Mouse (Mus musculus) neural tube, embryonic 12.5 days (tissue): ENCODE measurements around the gene Mpo. TPM values are rescaled to one million over a fixed set of nuclear protein-coding genes. Genes with fewer than 3 reads are reported as not detected.

Experiments used
- ATAC-seq: fragments of 200-750 bp; cut with Nextera tagmentation; 2 replicates; pipeline ENCODE4 v1.8.0; 2017; ENCODE audit warnings: low read depth, mild to moderate bottlenecking, moderate TSS enrichment, moderate library complexity; ENCODE audit not compliant: low FRiP score
- H3K27ac ChIP-seq: fragments of 300-500 bp; sonication (generic); 2 replicates; pipeline ENCODE4 v1.5.1; 2016
- H3K27me3 ChIP-seq: fragments of 300-500 bp; sonication (generic); replicated peaks from 2 replicates; pipeline ENCODE4 v1.6.1; 2016; ENCODE audit warnings: mild to moderate bottlenecking
- H3K36me3 ChIP-seq: fragments of 300-500 bp; sonication (generic); 2 replicates; pipeline ENCODE4 v1.6.1; 2016; ENCODE audit warnings: mild to moderate bottlenecking
- H3K4me1 ChIP-seq: fragments of 300-500 bp; sonication (generic); 2 replicates; pipeline ENCODE4 v1.6.1; 2016
- H3K4me2 ChIP-seq: fragments of 300-500 bp; sonication (generic); replicated peaks from 2 replicates; pipeline ENCODE4 v1.6.1; 2016; ENCODE audit warnings: mild to moderate bottlenecking
- H3K4me3 ChIP-seq: fragments of 300-500 bp; sonication (generic); 2 replicates; pipeline ENCODE4 v1.5.1; 2016
- H3K9ac ChIP-seq: fragments of 300-500 bp; sonication (generic); 2 replicates; pipeline ENCODE4 v1.6.1; 2016; ENCODE audit warnings: mild to moderate bottlenecking
- H3K9me3 ChIP-seq: fragments of 300-500 bp; sonication (generic); 2 replicates; pipeline ENCODE4 v1.6.1; 2016; ENCODE audit warnings: mild to moderate bottlenecking
- WGBS: fragments of 180-500 bp; shearing (Covaris S2); methylation state at CpG from one replicate; pipeline ENCODE4 v1.1.7; 2016; 5-methylcytosine and 5-hydroxymethylcytosine counted together
- microRNA counts: library from miRNA; unstranded; fragments of <30 nt; microRNA quantifications from one replicate; lab custom pipeline; 2017
- microRNA-seq: library from miRNA; unstranded; fragments of <30 nt; microRNA quantifications from one replicate; pipeline ENCODE4, GENCODE M21; 2017
- polyA plus RNA-seq: library from polyadenylated mRNA; unstranded; fragments of >200 nt; fragmentation: Nextera tagmentation; extraction: Ambion mirVana; gene quantifications from 2 replicates; pipeline ENCODE4 v1.2.1, GENCODE M21; 2016

Gene Mpo
- polyA plus RNA-seq, 1 experiment from 2014 or later, result 2.8 TPM

DNA sequence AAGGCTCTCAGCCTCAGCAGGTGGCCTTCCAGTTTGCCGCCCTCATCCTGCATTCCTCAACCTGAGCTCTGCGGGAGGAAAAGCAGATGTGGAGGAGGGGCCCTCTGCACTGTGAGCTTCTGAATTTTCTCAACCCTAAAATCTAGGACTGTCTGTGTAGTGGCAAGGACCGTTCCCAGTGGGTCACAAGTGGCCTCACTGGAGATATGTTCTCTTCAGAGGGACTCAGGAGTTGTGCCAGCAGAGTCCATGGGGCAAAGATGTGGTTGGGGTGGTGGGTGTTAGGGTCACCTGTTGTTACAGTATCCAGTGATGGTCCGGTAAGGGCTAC is 24.0 kb downstream of the Mpo start:
- Histone ChIP-seq H3K27ac (no peak overlapping the region), H3K9ac (peak overlapping the region; percentile 54; the same call in 1 of the 2 replicates), H3K4me1 (peaks cover 15% of the 10 kb centered on the region), H3K4me3 (peak overlapping the region; percentile 32; the same call in 1 of the 2 replicates), H3K36me3 (no peaks in the 10 kb centered on the region), H3K27me3 (no peaks in the 10 kb centered on the region), H3K4me2 (peak overlapping the region; percentile 66), H3K9me3 (no peaks in the 10 kb centered on the region)
- 0 out of 2 replicates have a peak, but pooled peaks have one; percentile 41 for ATAC-seq
- 28% methylated on average over 4 of the region's 4 CpGs for WGBS

DNA sequence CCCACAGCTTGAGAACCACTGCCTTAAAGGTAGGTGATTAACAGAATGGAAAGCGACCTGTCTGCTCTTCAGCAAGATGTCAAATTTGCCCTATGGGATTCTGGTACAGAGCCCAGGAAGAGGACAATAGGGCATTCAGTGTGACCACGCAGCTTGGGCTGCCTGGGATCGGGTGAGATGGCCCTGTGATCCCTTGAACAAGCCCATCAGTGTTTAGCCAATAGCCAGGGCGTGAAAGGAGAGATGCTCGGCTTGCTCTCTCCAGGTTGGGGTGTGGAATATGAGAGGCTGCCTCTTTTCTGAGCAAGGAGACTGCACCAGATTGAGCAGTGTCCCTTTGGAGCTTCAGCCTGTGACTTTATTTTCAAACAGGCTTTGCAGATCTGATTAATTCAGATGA is 28.1 kb downstream of the Mpo start:
- Histone ChIP-seq H3K4me2 (no peak overlapping the region), H3K4me3 (no peak overlapping the region), H3K36me3 (no peaks in the 10 kb centered on the region), H3K4me1 (peaks cover 8% of the 10 kb centered on the region), H3K27me3 (no peaks in the 10 kb centered on the region), H3K9me3 (no peaks in the 10 kb centered on the region), H3K27ac (no peak overlapping the region), H3K9ac (no peak overlapping the region)
- 53% methylated on average over 5 of the region's 5 CpGs for WGBS
- no peak for ATAC-seq

DNA sequence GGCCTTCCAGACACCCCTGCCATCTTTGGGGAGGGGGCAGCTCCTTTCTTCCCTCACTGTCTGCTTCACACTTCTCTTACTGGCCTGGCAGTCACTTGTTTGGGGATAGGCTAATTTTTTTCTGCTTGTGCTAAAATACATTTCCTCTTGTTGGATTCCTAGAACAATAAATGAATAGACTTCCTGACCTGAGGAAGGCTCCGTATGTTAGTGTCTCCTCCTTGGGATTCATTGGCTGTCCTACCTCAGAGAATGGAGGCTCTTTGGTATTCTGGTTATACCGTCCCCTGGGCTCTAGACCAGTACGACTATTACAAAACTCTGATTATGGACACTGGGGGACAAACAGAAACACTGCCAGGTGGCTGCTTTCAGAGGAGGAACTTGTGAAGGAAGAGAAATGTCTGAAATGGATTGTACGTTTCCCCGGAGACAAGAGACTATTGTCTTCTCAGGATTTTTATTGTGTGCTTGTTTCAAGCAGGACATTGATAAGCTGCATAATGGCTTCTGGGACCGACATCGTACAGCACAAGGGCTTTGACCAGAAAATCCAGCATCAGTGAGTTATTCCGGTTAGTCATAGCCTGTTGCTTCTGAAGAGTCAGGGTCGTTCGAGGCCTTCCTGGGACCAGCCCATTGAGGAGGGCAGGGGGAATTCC is 35.0 kb downstream of the Mpo start, which contains the start of gene Lpo:
Gene Lpo, minus strand, starts transcription at position 51 of the 662 bp plus-strand sequence.
- no peaks in the 10 kb centered on the region for H3K36me3 ChIP-seq
- 0 out of 2 replicates have a peak within 1 kb of the TSS, but pooled peaks have one; percentile 1 for H3K4me2 ChIP-seq
- H3K9ac ChIP-seq, result no peak within 1 kb of the TSS
- 25% methylated on average over 10 of the region's 10 CpGs for WGBS
- no peak for ATAC-seq
- peaks cover 9% of the 10 kb centered on the region for H3K4me1 ChIP-seq
- H3K27ac ChIP-seq, result no peak within 1 kb of the TSS
- no peak within 1 kb of the TSS for H3K4me3 ChIP-seq
- H3K27me3 ChIP-seq, result no peaks in the 10 kb centered on the region
- H3K9me3 ChIP-seq, result no peaks in the 10 kb centered on the region

DNA sequence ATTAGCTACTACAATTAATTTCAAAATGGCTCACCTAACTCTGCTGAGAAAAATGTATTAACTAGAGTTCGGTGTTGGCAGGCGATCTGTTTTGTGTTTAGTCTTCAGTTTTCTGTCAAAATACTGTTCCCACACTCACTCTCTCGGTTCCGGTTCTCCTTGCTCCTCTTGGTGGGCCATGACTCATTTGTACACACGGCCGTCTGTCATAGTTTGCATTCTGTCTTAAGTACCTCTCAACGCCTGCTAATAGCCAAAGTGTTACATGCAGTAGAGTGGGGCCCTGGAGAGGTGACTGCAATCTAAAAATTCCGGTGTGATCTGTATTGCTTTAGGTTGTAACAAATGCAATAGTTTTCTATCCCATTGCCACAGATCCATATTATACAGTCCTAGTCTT is 47.3 kb downstream of the Mpo start:
- Histone ChIP-seq H3K9ac (no peak overlapping the region), H3K27me3 (no peaks in the 10 kb centered on the region), H3K36me3 (no peaks in the 10 kb centered on the region), H3K27ac (no peak overlapping the region), H3K4me1 (no peaks in the 10 kb centered on the region), H3K4me3 (no peak overlapping the region), H3K4me2 (no peak overlapping the region), H3K9me3 (no peaks in the 10 kb centered on the region)
- WGBS, result 93% methylated on average over 8 of the region's 8 CpGs
- ATAC-seq, result no peak

DNA sequence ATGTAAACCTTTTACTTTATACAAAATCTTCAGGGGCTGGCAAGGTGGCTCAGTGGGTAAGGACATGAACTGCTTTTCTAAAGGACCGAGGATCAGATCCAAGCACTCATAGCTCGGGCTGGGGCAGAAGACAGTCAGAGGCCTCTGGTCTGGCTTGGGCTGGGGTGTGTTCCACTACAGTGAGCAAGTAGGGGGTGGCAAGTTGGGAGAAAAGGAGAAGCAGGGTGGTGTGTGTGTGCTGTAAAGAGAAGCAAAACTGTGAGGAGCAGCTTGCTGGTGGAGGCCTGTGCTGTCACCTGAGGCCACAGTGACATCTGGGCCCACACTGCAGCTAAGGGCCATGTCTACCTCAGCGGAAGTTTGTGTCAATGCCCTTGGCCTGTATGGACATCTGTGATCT is 48.1 kb downstream of the Mpo start:
- Histone ChIP-seq H3K4me2 (no peak overlapping the region), H3K36me3 (no peaks in the 10 kb centered on the region), H3K9ac (no peak overlapping the region), H3K4me1 (no peaks in the 10 kb centered on the region), H3K9me3 (no peaks in the 10 kb centered on the region), H3K27ac (no peak overlapping the region), H3K4me3 (no peak overlapping the region), H3K27me3 (no peaks in the 10 kb centered on the region)
- 91% methylated on average over 3 of the region's 3 CpGs for WGBS
- ATAC-seq, result no peak

DNA sequence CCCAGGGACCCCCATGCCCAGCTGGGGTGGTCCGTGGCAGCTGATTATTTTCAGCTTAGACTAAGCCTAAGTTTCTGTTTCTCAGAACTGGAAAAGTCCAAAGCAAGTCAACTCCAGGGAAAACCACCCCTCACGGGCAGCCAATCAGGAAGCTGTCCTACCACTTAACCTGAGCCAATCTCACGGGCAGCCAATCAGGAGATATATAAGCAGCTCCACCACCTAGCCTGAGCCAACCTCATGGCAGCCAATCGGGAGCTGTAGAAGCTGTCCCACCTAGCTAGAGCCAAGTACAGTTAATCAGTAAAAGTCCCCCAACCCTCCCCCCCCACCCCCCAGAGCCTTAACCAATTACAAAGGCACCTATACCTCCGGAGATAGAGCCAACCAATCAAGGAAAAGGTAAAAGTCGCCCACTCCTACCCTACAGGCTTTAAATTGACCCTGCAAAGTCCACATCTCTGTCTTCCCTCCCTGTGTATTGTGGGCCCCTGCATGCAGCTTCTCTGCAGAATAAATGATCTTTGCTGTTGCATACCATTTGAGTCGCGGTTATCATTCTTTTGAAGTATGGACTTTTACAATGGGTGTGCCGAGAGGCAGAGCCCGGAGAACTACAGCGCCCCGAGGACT is 53.7 kb downstream of the Mpo start:
- no peaks in the 10 kb centered on the region for H3K9me3 ChIP-seq
- 84% methylated on average over 12 of the region's 12 CpGs for WGBS
- no peak overlapping the region for H3K27ac ChIP-seq
- no peaks in the 10 kb centered on the region for H3K4me1 ChIP-seq
- no peak for ATAC-seq
- no peaks in the 10 kb centered on the region for H3K27me3 ChIP-seq
- H3K36me3 ChIP-seq, result no peaks in the 10 kb centered on the region
- no peak overlapping the region for H3K4me2 ChIP-seq
- no peak overlapping the region for H3K4me3 ChIP-seq
- H3K9ac ChIP-seq, result no peak overlapping the region

DNA sequence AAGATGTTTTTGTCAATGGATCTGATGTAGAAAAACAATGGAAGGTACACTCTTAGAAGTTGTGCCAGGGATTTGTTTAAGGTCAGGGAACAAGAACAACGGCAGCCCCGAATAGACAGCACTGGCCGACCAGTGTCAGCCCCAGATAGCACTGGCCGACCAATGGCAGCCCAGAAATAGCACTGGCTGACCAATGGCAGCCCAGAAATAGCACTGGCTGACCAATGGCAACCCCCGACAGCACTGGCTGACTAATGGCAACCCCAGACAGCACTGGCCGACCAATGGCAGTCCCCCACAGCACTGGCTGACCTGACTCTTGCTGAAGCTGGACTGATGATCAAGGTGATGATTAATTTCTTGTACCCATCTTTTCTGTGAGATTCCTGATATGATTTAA is 54.5 kb downstream of the Mpo start:
- WGBS, result 71% methylated on average over 6 of the region's 6 CpGs
- H3K9ac ChIP-seq, result no peak overlapping the region
- H3K4me1 ChIP-seq, result peaks cover 3% of the 10 kb centered on the region; the same call in 1 of the 2 replicates
- no peaks in the 10 kb centered on the region for H3K9me3 ChIP-seq
- H3K4me2 ChIP-seq, result no peak overlapping the region
- ATAC-seq, result no peak
- no peak overlapping the region for H3K27ac ChIP-seq
- no peaks in the 10 kb centered on the region for H3K27me3 ChIP-seq
- no peak overlapping the region for H3K4me3 ChIP-seq
- no peaks in the 10 kb centered on the region for H3K36me3 ChIP-seq

DNA sequence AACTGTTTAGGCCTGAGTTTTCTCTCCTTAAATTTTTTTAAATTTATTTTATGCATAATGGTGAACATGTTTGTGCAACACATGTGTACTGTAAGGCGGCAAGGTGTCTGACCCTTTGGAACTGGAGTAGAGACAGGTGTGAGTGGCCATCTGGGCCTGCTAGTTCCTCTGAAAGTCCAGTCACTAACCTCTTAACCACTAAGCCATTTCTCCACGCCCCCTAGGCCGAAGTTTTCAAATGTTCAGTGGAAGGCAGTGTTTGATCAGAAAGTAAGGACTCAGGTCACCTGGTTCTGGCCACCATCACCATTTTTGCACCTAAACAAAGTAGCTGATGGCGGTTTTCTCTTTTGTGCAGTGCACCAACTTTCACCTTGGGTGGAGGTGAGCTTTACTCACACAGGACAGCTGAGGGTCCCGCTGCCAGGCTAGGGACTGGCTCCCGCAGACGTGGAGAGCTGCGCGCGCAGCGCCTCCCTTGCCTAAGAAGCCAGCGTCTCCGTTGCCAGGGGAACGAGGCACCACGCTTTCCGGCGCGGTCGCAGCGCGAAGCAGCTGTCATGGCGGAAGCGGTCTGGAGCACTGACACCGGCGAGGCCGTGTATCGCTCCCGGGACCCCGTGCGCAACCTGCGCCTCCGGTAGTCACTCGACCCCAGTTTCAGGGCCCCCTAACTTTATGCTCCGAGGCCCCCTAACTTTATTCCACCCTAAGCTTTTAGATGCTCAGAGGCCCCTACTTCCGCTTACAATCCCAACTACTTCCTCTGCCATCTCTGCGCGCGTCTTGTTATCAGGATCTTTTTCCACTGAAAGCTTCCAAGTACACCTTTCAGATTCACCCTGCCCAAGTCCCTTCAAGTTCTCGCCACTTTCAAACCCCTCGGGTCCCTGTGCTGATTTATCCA is 59.6 kb downstream of the Mpo start, which contains the start of gene Mks1:
Gene Mks1, plus strand, starts transcription at position 526 of the 907 bp plus-strand sequence.
- 5% methylated on average over 40 of the region's 40 CpGs for WGBS
- ATAC-seq, result peak; percentile 95
- peaks cover 16% of the 10 kb centered on the region for H3K36me3 ChIP-seq
- H3K27ac ChIP-seq, result no peak within 1 kb of the TSS
- H3K4me3 ChIP-seq, result peak within 1 kb of the TSS; percentile 59
- peaks cover 6% of the 10 kb centered on the region; the same call in 1 of the 2 replicates for H3K4me1 ChIP-seq
- H3K9me3 ChIP-seq, result no peaks in the 10 kb centered on the region
- H3K9ac ChIP-seq, result peak within 1 kb of the TSS; percentile 55
- H3K27me3 ChIP-seq, result no peaks in the 10 kb centered on the region
- peak within 1 kb of the TSS; percentile 66 for H3K4me2 ChIP-seq

DNA sequence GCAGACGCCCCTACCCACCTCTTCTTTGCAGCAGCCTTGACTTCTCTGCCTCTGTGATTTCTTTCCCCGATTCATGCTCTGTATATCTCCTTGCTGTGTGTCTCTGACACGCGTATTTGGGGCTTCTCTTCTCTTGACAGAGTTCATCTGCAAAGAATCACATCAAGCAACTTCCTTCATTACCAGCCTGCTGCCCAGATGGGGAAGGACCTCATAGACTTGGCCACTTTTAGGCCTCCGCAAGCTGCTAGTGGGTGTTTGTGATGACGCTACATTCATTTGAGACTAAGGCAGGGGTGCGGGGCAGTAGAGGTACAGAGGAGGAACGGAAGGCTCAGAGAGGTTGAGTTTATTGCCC is 60.2 kb downstream of the Mpo start:
- Histone ChIP-seq H3K9ac (peak overlapping the region; percentile 55), H3K27me3 (no peaks in the 10 kb centered on the region), H3K27ac (no peak overlapping the region), H3K4me1 (peaks cover 6% of the 10 kb centered on the region; the same call in 1 of the 2 replicates), H3K9me3 (no peaks in the 10 kb centered on the region), H3K4me2 (peak overlapping the region; percentile 66), H3K4me3 (peak overlapping the region; percentile 59), H3K36me3 (peaks cover 23% of the 10 kb centered on the region)
- ATAC-seq, result peak; percentile 33; the same call in 1 of the 2 replicates
- WGBS, result 33% methylated on average over 8 of the region's 8 CpGs

MicroRNAs encoded within 50 kb of the gene (microRNA counts, 519-probe panel; counts per million panel counts)
- 3,906 counts per million, percentile 75 among the panel's probes with 10 or more counts for microRNA mmu-miR-142-3p (lab: Ali Mortazavi, UCI)
- 5,136 counts per million, percentile 84 among the panel's probes with 10 or more counts for microRNA mmu-miR-142-5p (lab: Ali Mortazavi, UCI)

Small RNA genes within 50 kb of the gene (microRNA-seq; reads per million reads assigned to microRNA genes)
- gene Mir142 (not detected), gene Mir142b (not detected)

Other genes starting within 250 kb of the Mpo start
- gene Gm11492, start 226.9 kb upstream of the Mpo start, polyA plus RNA-seq, result not detected in 2 replicates
- 13.1 and 15.9 TPM in 2 replicates for gene Sept4, start 224.7 kb upstream of the Mpo start, polyA plus RNA-seq
- gene Mtmr4, start 201.4 kb upstream of the Mpo start, polyA plus RNA-seq, result 74.0 and 77.4 TPM in 2 replicates
- 0.41 and 0.49 TPM in 2 replicates for gene Hsf5, start 176.4 kb upstream of the Mpo start, polyA plus RNA-seq
- gene Rnf43, start 130.9 kb upstream of the Mpo start, polyA plus RNA-seq, result 0.57 and 1.1 TPM in 2 replicates
- gene Supt4a, start 56.0 kb upstream of the Mpo start, polyA plus RNA-seq, result 149 TPM in 2 replicates
- gene Tspoap1, start 33.0 kb upstream of the Mpo start, polyA plus RNA-seq, result 23.6 and 26.1 TPM in 2 replicates
- 0.33 and 0.42 TPM in 2 replicates for gene Lpo, start 34.7 kb downstream of the Mpo start, polyA plus RNA-seq
- gene Mks1, start 59.6 kb downstream of the Mpo start, polyA plus RNA-seq, result 16.5 and 16.7 TPM in 2 replicates
- gene Epx, start 82.0 kb downstream of the Mpo start, polyA plus RNA-seq, result 0.14 TPM in 1 of 2 replicates, not detected in the other
- not detected in 2 replicates for gene Olfr462, start 98.7 kb downstream of the Mpo start, polyA plus RNA-seq
- not detected in 2 replicates for gene Olfr463, start 103.8 kb downstream of the Mpo start, polyA plus RNA-seq
- not detected in 2 replicates for gene Olfr464, start 127.4 kb downstream of the Mpo start, polyA plus RNA-seq
- gene Dynll2, start 194.0 kb downstream of the Mpo start, polyA plus RNA-seq, result 46.3 and 59.8 TPM in 2 replicates